Mouse (Mus musculus) liver, postnatal 0 days (tissue): Measurements from ENCODE around the gene Brdt.

Experiments
- CTCF ChIP-seq: sonication (generic); IDR thresholded peaks from 2 replicates; pipeline ENCODE4 v1.5.1; 2016; ENCODE audit warnings: antibody characterized with exemption, low read depth
- EP300 ChIP-seq: IDR thresholded peaks from 2 replicates; pipeline ENCODE4 v1.6.1; 2016; ENCODE audit warnings: antibody characterized with exemption, low read depth, mild to moderate bottlenecking

- TF ChIP-seq CTCF (no peak), EP300 (no peak)
Measured at GRCm38 (mm10) chr5:107340404-107340803, 9.4 kb downstream of the Brdt start.
